Mouse (Mus musculus) liver, embryonic 14.5 days (tissue): Measurements from ENCODE around the gene Cttnbp2nl.

ENCODE experiments used
- CTCF ChIP-seq: IDR thresholded peaks from 2 replicates; pipeline ENCODE4 v1.5.1; 2016; ENCODE audit warnings: antibody characterized with exemption, low read depth, control low read depth
- EP300 ChIP-seq: IDR thresholded peaks from 2 replicates; pipeline ENCODE4 v1.6.1; 2016; ENCODE audit warnings: antibody characterized with exemption, low read depth

DNA sequence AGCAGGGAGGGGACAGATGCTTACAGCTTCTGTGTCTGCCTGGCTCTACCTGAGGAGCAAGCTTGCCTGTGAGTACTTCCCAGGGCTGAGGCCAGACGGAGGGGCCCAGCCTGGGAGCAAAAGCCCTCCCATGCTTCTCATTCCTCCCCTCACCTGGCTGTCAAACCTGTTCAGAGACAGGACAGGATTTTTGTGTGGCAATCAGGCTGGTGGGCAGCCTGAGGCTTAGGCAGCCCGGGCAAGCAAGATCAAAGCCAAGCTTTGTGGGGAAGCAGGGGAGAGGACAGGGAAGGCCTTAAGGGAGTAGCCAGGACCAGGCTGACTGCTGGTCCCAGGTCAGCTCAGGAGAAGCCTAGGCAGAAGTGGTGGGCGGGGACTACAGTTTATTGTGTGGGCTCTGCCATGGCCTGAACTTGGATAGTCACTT is 58.5 kb downstream of the Cttnbp2nl start:
- TF ChIP-seq CTCF (no peak), EP300 (no peak)
